Mouse (Mus musculus) A20 (cell line): ENCODE results near the gene Sftpa1.

Experiments used
- DNase-seq: peaks from one replicate; pipeline ENCODE4 v3.0.0-alpha.2; 2011; ENCODE audit warnings: low read depth, low spot score

Gene Sftpa1

GRCm38 (mm10) chr14:41131540-41131939 is at the start of gene Sftpa1:
Gene Sftpa1 (plus strand): TSS chr14:41131782.
- no peak for DNase-seq

- DNase-seq, result no peak
Measured at GRCm38 (mm10) chr14:41082408-41082807, 49.2 kb upstream of the Sftpa1 start.

GRCm38 (mm10) chr14:41087509-41087908 is 44.1 kb upstream of the Sftpa1 start:
- peak; percentile 23 for DNase-seq

- peak; percentile 37 for DNase-seq
Measured at GRCm38 (mm10) chr14:41090777-41091176, 40.8 kb upstream of the Sftpa1 start.

GRCm38 (mm10) chr14:41094114-41094513 is 37.5 kb upstream of the Sftpa1 start:
- DNase-seq, result peak; percentile 15

- DNase-seq, result no peak
Measured at GRCm38 (mm10) chr14:41096296-41096860, 35.2 kb upstream of the Sftpa1 start.

- no peak for DNase-seq
Measured at GRCm38 (mm10) chr14:41098726-41099125, 32.9 kb upstream of the Sftpa1 start.

- no peak for DNase-seq
Measured at GRCm38 (mm10) chr14:41100712-41101111, 30.9 kb upstream of the Sftpa1 start.

- DNase-seq, result no peak
Measured at GRCm38 (mm10) chr14:41101242-41101641, 30.3 kb upstream of the Sftpa1 start.

- DNase-seq, result no peak
Measured at GRCm38 (mm10) chr14:41102269-41102668, 29.3 kb upstream of the Sftpa1 start.

- DNase-seq, result no peak
Measured at GRCm38 (mm10) chr14:41104853-41105444, 26.6 kb upstream of the Sftpa1 start, which contains the start of gene Mat1a. Gene Mat1a (plus strand): TSS chr14:41105035.

- DNase-seq, result no peak
Measured at GRCm38 (mm10) chr14:41111031-41111668, 20.4 kb upstream of the Sftpa1 start.

GRCm38 (mm10) chr14:41112944-41113343 is 18.6 kb upstream of the Sftpa1 start:
- no peak for DNase-seq

- DNase-seq, result no peak
Measured at GRCm38 (mm10) chr14:41116271-41116670, 15.3 kb upstream of the Sftpa1 start.

GRCm38 (mm10) chr14:41124683-41125082 is 6.9 kb upstream of the Sftpa1 start:
- DNase-seq, result no peak

- peak; percentile 26 for DNase-seq
Measured at GRCm38 (mm10) chr14:41127997-41128396, 3.6 kb upstream of the Sftpa1 start.

- no peak for DNase-seq
Measured at GRCm38 (mm10) chr14:41137006-41137405, 5.4 kb downstream of the Sftpa1 start.

- no peak for DNase-seq
Measured at GRCm38 (mm10) chr14:41140686-41141085, 9.1 kb downstream of the Sftpa1 start.

GRCm38 (mm10) chr14:41146035-41146434 is 14.5 kb downstream of the Sftpa1 start:
- no peak for DNase-seq

GRCm38 (mm10) chr14:41146922-41147321 is 15.3 kb downstream of the Sftpa1 start:
- no peak for DNase-seq

- no peak for DNase-seq
Measured at GRCm38 (mm10) chr14:41147356-41147755, 15.8 kb downstream of the Sftpa1 start.

- no peak for DNase-seq
Measured at GRCm38 (mm10) chr14:41151220-41151898, 19.8 kb downstream of the Sftpa1 start, which contains the start of gene Mbl1. Gene Mbl1 (plus strand): TSS chr14:41151458.
